Mouse (Mus musculus): ENCODE data around the gene Tubgcp2.

DNA sequence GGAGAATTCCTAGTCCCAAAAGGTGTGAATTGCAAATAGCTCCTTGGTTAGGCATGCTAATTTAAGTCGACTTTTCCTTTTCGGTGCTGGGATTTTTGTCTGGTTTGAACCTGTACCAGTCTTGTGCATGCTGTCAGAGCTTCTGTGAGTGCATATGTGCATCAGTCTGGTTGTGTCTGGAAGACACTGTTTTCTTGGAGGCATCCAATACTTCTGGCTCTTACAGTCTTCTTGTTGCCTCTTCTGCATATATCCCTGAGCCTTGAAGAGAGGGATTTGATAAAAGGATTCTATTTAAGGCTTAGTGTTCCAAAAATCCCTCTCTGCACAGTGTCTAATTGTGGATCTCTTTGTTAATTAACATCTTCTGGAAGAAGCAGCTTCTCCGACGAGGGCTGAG lies 17.7 kb upstream of the Tubgcp2 start:
- TF ChIP-seq CTCF (IDR thresholded peaks at IDR 0.05; ENCODE audit: extremely low read depth, insufficient read depth, low read length) (no peak), POLR2A (IDR thresholded peaks at IDR 0.05; ENCODE audit: extremely low read depth, insufficient read depth, low read length) (no peak)

Measured in cortical plate, adult 2 months (tissue).